Mouse (Mus musculus) limb, embryonic 13.5 days (tissue): ENCODE measurements around the gene Cd302. TPM values are rescaled to one million over a fixed set of nuclear protein-coding genes. Genes with fewer than 3 reads are reported as not detected.

ENCODE experiments used
- ATAC-seq: fragments of 200-750 bp; cut with Nextera tagmentation; 2 replicates; pipeline ENCODE4 v1.8.0; 2017; ENCODE audit warnings: low read depth, moderate number of reproducible peaks, moderate TSS enrichment; ENCODE audit not compliant: low FRiP score
- H3K27ac ChIP-seq: fragments of 300-500 bp; sonication (generic); 2 replicates; pipeline ENCODE4 v1.5.1; 2015; ENCODE audit warnings: inconsistent platforms, mild to moderate bottlenecking, moderate library complexity
- H3K27me3 ChIP-seq: fragments of 300-500 bp; sonication (generic); 2 replicates; pipeline ENCODE4 v1.6.1; 2015; ENCODE audit warnings: mild to moderate bottlenecking, inconsistent platforms
- H3K36me3 ChIP-seq: fragments of 300-500 bp; sonication (generic); 2 replicates; pipeline ENCODE4 v1.6.1; 2015; ENCODE audit warnings: inconsistent platforms, mild to moderate bottlenecking, moderate library complexity
- H3K4me1 ChIP-seq: fragments of 300-500 bp; sonication (generic); 2 replicates; pipeline ENCODE4 v1.6.1; 2015; ENCODE audit warnings: inconsistent platforms
- H3K4me2 ChIP-seq: fragments of 300-500 bp; sonication (generic); replicated peaks from 2 replicates; pipeline ENCODE4 v1.6.1; 2015; ENCODE audit warnings: inconsistent platforms, mild to moderate bottlenecking, moderate library complexity
- H3K4me3 ChIP-seq: fragments of 300-500 bp; sonication (generic); 2 replicates; pipeline ENCODE4 v1.5.1; 2015; ENCODE audit warnings: moderate library complexity, mild to moderate bottlenecking, inconsistent platforms
- H3K9ac ChIP-seq: fragments of 300-500 bp; sonication (generic); 2 replicates; pipeline ENCODE4 v1.6.1; 2015; ENCODE audit warnings: mild to moderate bottlenecking, inconsistent platforms
- H3K9me3 ChIP-seq: fragments of 300-500 bp; sonication (generic); 2 replicates; pipeline ENCODE4 v1.6.1; 2016; ENCODE audit warnings: inconsistent platforms
- WGBS: fragments of 180-500 bp; shearing (Covaris S2); methylation state at CpG from one replicate; pipeline ENCODE4 v1.1.7; 2015; 5-methylcytosine and 5-hydroxymethylcytosine counted together
- polyA plus RNA-seq: library from polyadenylated mRNA; unstranded; fragments of >200 nt; fragmentation: Nextera tagmentation; extraction: Ambion mirVana; gene quantifications from 2 replicates; pipeline ENCODE4 v1.2.1, GENCODE M21; 2015

Gene Cd302
- polyA plus RNA-seq, 1 experiment from 2014 or later = 43.8 TPM

GRCm38 (mm10) chr2:60285107-60285617, 874 bp upstream of the Cd302 start:
- no peak for ATAC-seq
- Histone ChIP-seq H3K27ac (no peak overlapping the region), H3K9me3 (no peaks in the 10 kb centered on the region), H3K4me1 (peaks cover 13% of the 10 kb centered on the region; the same call in 1 of the 2 replicates), H3K9ac (no peak overlapping the region), H3K4me3 (no peak overlapping the region), H3K36me3 (no peaks in the 10 kb centered on the region), H3K4me2 (no peak overlapping the region), H3K27me3 (no peaks in the 10 kb centered on the region)
- 82% methylated on average over 8 of the region's 8 CpGs for WGBS

- Histone ChIP-seq H3K4me2 (peak overlapping the region; percentile 92), H3K9me3 (no peaks in the 10 kb centered on the region), H3K9ac (peak overlapping the region; percentile 74), H3K36me3 (no peaks in the 10 kb centered on the region), H3K4me1 (peaks cover 13% of the 10 kb centered on the region; the same call in 1 of the 2 replicates), H3K4me3 (peak overlapping the region; percentile 56), H3K27ac (no peak overlapping the region), H3K27me3 (no peaks in the 10 kb centered on the region)
- 1% methylated on average over 42 of the region's 42 CpGs for WGBS
- peak; percentile 88 for ATAC-seq
Observed at GRCm38 (mm10) chr2:60283751-60284466, 379 bp downstream of the Cd302 start.

GRCm38 (mm10) chr2:60283208-60283750, 1.0 kb downstream of the Cd302 start:
- no peak for ATAC-seq
- WGBS = 6% methylated on average over 9 of the region's 9 CpGs
- Histone ChIP-seq H3K4me3 (peak overlapping the region; percentile 56), H3K4me1 (peaks cover 13% of the 10 kb centered on the region; the same call in 1 of the 2 replicates), H3K36me3 (0 out of 2 replicates have a peak, but pooled peaks cover under 1% of the 10 kb centered on the region), H3K27ac (no peak overlapping the region), H3K9ac (peak overlapping the region; percentile 74), H3K27me3 (no peaks in the 10 kb centered on the region), H3K9me3 (no peaks in the 10 kb centered on the region), H3K4me2 (peak overlapping the region; percentile 92)

- Histone ChIP-seq H3K9me3 (no peaks in the 10 kb centered on the region), H3K27me3 (no peaks in the 10 kb centered on the region), H3K27ac (no peak overlapping the region), H3K4me1 (peaks cover 13% of the 10 kb centered on the region; the same call in 1 of the 2 replicates), H3K36me3 (peaks cover 5% of the 10 kb centered on the region; the same call in 1 of the 2 replicates), H3K4me2 (peak overlapping the region; percentile 92), H3K9ac (no peak overlapping the region), H3K4me3 (no peak overlapping the region)
- WGBS = 54% methylated on average over 4 of the region's 4 CpGs
- no peak for ATAC-seq
Observed at GRCm38 (mm10) chr2:60282625-60283024, 1.7 kb downstream of the Cd302 start.

GRCm38 (mm10) chr2:60278627-60279026, 5.7 kb downstream of the Cd302 start:
- peaks cover 11% of the 10 kb centered on the region; the same call in 1 of the 2 replicates for H3K4me1 ChIP-seq
- no peaks in the 10 kb centered on the region for H3K9me3 ChIP-seq
- no peak overlapping the region for H3K27ac ChIP-seq
- H3K4me2 ChIP-seq = no peak overlapping the region
- no peaks in the 10 kb centered on the region for H3K27me3 ChIP-seq
- no peak overlapping the region for H3K4me3 ChIP-seq
- H3K9ac ChIP-seq = no peak overlapping the region
- H3K36me3 ChIP-seq = peaks cover 14% of the 10 kb centered on the region
- ATAC-seq = no peak
- 90% methylated on average over 4 of the region's 4 CpGs for WGBS

GRCm38 (mm10) chr2:60269856-60270479, 14.3 kb downstream of the Cd302 start:
- H3K36me3 ChIP-seq = peaks cover 16% of the 10 kb centered on the region
- WGBS = 92% methylated on average over 14 of the region's 14 CpGs
- H3K4me1 ChIP-seq = peaks cover 15% of the 10 kb centered on the region
- no peak for ATAC-seq
- H3K9me3 ChIP-seq = no peaks in the 10 kb centered on the region
- no peak overlapping the region for H3K4me3 ChIP-seq
- no peaks in the 10 kb centered on the region for H3K27me3 ChIP-seq
- H3K9ac ChIP-seq = no peak overlapping the region
- H3K4me2 ChIP-seq = no peak overlapping the region
- H3K27ac ChIP-seq = no peak overlapping the region

- H3K9ac ChIP-seq = no peak overlapping the region
Observed at GRCm38 (mm10) chr2:60267567-60267966, 16.7 kb downstream of the Cd302 start.

GRCm38 (mm10) chr2:60260621-60261350, 23.5 kb downstream of the Cd302 start:
- Histone ChIP-seq H3K9ac (no peak overlapping the region), H3K4me1 (no peaks in the 10 kb centered on the region), H3K36me3 (peaks cover 28% of the 10 kb centered on the region), H3K4me2 (no peak overlapping the region), H3K9me3 (peaks cover 10% of the 10 kb centered on the region), H3K27ac (no peak overlapping the region), H3K4me3 (no peak overlapping the region), H3K27me3 (no peaks in the 10 kb centered on the region)
- no peak for ATAC-seq
- WGBS = 79% methylated on average over 5 of the region's 5 CpGs

More at GRCm38 (mm10) chr2:60267567-60267966, 16.7 kb downstream of the Cd302 start:
- Histone ChIP-seq H3K27me3 (no peaks in the 10 kb centered on the region), H3K4me1 (peaks cover 15% of the 10 kb centered on the region), H3K9me3 (no peaks in the 10 kb centered on the region), H3K4me2 (no peak overlapping the region), H3K27ac (peak overlapping the region; percentile 28; the same call in 1 of the 2 replicates), H3K36me3 (peaks cover 9% of the 10 kb centered on the region), H3K4me3 (no peak overlapping the region)
- WGBS = 16% methylated on average over 1 of the region's 1 CpGs
- peak; percentile 57 for ATAC-seq

- H3K4me2 ChIP-seq = no peak overlapping the region
- ATAC-seq = no peak
- no peaks in the 10 kb centered on the region for H3K4me1 ChIP-seq
- no peaks in the 10 kb centered on the region for H3K27me3 ChIP-seq
- H3K9me3 ChIP-seq = peaks cover 10% of the 10 kb centered on the region
- H3K9ac ChIP-seq = no peak overlapping the region
- 96% methylated on average over 5 of the region's 5 CpGs for WGBS
- peaks cover 39% of the 10 kb centered on the region for H3K36me3 ChIP-seq
- no peak overlapping the region for H3K27ac ChIP-seq
- no peak overlapping the region for H3K4me3 ChIP-seq
Observed at GRCm38 (mm10) chr2:60259186-60259585, 25.1 kb downstream of the Cd302 start.

- no peaks in the 10 kb centered on the region for H3K27me3 ChIP-seq
- H3K9ac ChIP-seq = no peak overlapping the region
- WGBS = 84% methylated on average over 2 of the region's 2 CpGs
- H3K9me3 ChIP-seq = peaks cover 10% of the 10 kb centered on the region
- no peak overlapping the region for H3K4me3 ChIP-seq
- peaks cover 44% of the 10 kb centered on the region for H3K36me3 ChIP-seq
- H3K4me2 ChIP-seq = no peak overlapping the region
- H3K27ac ChIP-seq = no peak overlapping the region
- no peak for ATAC-seq
- H3K4me1 ChIP-seq = no peaks in the 10 kb centered on the region
Observed at GRCm38 (mm10) chr2:60256751-60257150, 27.5 kb downstream of the Cd302 start.

- Histone ChIP-seq H3K9me3 (peaks cover 7% of the 10 kb centered on the region; the same call in 1 of the 2 replicates), H3K4me3 (no peak overlapping the region), H3K4me2 (no peak overlapping the region), H3K36me3 (peaks cover 47% of the 10 kb centered on the region), H3K27ac (no peak overlapping the region), H3K27me3 (no peaks in the 10 kb centered on the region), H3K4me1 (no peaks in the 10 kb centered on the region), H3K9ac (no peak overlapping the region)
- ATAC-seq = no peak
Observed at GRCm38 (mm10) chr2:60253506-60253905, 30.8 kb downstream of the Cd302 start.
